Mouse (Mus musculus) limb, embryonic 10.5 days (tissue): ENCODE results near the gene Snrpf. TPM values are rescaled to one million over a fixed set of nuclear protein-coding genes. Genes with fewer than 3 reads are reported as not detected.

Experiments used
- DNase-seq: peaks from one replicate; pipeline ENCODE4 v3.0.0-alpha.2; 2017; ENCODE audit warnings: low spot score
- H3K27ac ChIP-seq: fragments of 300-500 bp; sonication (generic); 2 replicates; pipeline ENCODE4 v1.5.1; 2016; ENCODE audit warnings: mild to moderate bottlenecking
- H3K27me3 ChIP-seq: fragments of 300-500 bp; sonication (generic); 2 replicates; pipeline ENCODE4 v1.6.1; 2016; ENCODE audit warnings: low read depth, mild to moderate bottlenecking; ENCODE audit not compliant: poor library complexity, severe bottlenecking
- H3K36me3 ChIP-seq: fragments of 300-500 bp; sonication (generic); 2 replicates; pipeline ENCODE4 v1.6.1; 2016; ENCODE audit warnings: mild to moderate bottlenecking, moderate library complexity
- H3K4me1 ChIP-seq: fragments of 300-500 bp; sonication (generic); 2 replicates; pipeline ENCODE4 v1.6.1; 2016
- H3K4me3 ChIP-seq: fragments of 300-500 bp; sonication (generic); 2 replicates; pipeline ENCODE4 v1.5.1; 2016; ENCODE audit warnings: mild to moderate bottlenecking, moderate library complexity
- H3K9me3 ChIP-seq: fragments of 300-500 bp; sonication (generic); replicated peaks from 2 replicates; pipeline ENCODE4 v1.6.1; 2016; ENCODE audit warnings: mild to moderate bottlenecking
- WGBS: fragments of 180-500 bp; shearing (Covaris S2); methylation state at CpG from one replicate; pipeline ENCODE4 v1.1.7; 2016; 5-methylcytosine and 5-hydroxymethylcytosine counted together
- polyA plus RNA-seq: library from polyadenylated mRNA; unstranded; fragments of >200 nt; fragmentation: Nextera tagmentation; extraction: Ambion mirVana; gene quantifications from 2 replicates; pipeline ENCODE4 v1.2.1, GENCODE M21; 2016

Snrpf gene
- 192 and 220 TPM in 2 replicates for polyA plus RNA-seq

DNA sequence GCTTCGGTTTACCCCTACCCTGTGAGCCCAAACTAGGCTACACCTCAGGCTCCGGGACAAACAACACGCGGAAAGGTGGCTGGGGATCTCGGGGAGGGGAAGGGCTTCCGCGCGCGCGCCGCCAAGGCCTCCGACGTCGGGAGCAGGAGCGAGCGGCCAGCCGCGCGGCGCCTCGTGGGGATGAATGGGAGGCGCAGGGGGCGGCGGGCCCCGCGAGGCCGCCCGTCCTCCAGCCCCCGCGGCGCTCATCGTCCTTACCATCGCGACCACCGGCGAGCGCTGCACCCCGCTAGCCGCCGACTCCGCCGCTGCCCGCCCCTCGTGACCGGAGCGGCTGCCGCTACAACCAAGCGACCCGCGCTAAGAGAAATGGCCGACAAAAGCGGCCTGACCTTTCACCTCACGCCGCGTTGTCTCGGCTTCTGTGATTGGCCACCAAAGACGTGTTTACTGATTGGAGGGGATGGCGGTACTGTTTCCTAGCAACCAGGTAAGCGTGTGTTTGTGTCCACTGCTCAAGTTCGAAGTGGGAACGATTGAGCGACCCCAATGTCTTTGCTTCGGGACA, at the start of gene Snrpf:
Snrpf (minus strand) TSS at position 426 of the 568 bp plus-strand sequence.
- H3K27me3 ChIP-seq = no peaks in the 10 kb centered on the region
- peak within 1 kb of the TSS; percentile 86 for H3K4me3 ChIP-seq
- H3K27ac ChIP-seq = peak within 1 kb of the TSS; percentile 94
- H3K36me3 ChIP-seq = peaks cover 36% of the 10 kb centered on the region
- under 1% methylated on average over 57 of the region's 63 CpGs for WGBS
- H3K4me1 ChIP-seq = peaks cover 15% of the 10 kb centered on the region
- H3K9me3 ChIP-seq = no peaks in the 10 kb centered on the region
- DNase-seq = peak; percentile 95

DNA sequence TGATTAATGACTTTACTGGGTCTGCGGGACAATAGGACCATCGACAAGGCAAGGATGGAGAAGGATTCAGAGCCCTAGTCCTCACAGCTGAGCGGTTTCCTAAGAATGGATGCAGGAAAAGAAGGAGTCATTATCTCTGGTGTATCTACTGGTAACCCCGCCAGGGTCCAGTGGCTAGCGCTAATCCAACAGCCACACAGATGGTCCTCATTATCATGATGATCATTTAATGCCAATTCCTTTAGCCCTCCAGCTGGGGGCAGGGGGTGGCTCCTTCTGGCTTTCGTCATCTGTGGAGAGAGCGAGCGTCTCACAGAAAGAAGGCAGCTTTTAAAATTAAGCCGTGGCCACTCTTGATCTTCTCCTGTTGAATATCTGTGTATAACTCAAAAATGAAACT, 46.4 kb upstream of the Snrpf start:
- H3K27ac ChIP-seq = no peak overlapping the region
- H3K4me1 ChIP-seq = peaks cover 20% of the 10 kb centered on the region
- WGBS = 15% methylated on average over 9 of the region's 9 CpGs
- DNase-seq = peak; percentile 42
- no peaks in the 10 kb centered on the region for H3K9me3 ChIP-seq
- H3K4me3 ChIP-seq = no peak overlapping the region
- no peaks in the 10 kb centered on the region for H3K36me3 ChIP-seq
- H3K27me3 ChIP-seq = peaks cover 30% of the 10 kb centered on the region

DNA sequence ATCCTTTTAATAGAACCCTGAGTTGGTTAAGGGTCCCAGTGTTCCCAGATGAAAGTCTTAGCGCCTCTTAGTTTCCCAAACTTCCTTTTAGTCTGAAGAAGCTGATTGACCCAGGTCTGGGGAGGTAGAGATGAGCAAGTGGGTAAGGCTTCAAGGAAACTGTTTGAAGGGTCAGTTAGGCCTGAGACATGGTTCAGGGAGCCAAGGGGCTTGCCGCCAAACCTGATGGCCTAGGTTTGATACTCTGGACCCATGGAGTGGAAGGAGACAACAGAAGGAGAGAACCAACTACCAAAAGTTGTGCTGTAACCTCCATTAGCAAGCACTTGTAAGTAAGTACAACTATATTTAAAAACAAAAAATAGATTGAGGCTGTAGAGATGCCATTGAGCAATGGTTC, 44.5 kb upstream of the Snrpf start:
- H3K36me3 ChIP-seq = no peaks in the 10 kb centered on the region

DNA sequence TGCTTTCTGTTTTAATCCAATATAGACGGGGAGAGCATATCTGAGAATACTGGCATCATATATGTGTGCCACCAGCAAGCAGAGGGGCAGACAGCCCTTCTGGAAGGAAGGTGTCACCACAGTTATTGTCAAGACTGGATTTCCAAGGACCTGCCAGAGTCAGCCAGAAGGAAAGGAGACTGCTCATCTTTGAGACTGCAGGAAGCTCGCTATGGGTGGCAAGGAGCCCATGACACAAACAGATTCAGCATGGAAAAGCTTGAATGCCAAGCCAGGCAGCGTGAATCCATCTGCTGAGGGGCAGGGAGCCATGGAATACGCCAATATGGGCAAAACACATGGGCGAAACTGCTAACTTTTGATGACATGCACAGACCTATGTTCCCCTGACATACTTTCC, 44.1 kb upstream of the Snrpf start:
- H3K4me1 ChIP-seq = peaks cover 12% of the 10 kb centered on the region
- H3K27ac ChIP-seq = no peak overlapping the region
- DNase-seq = no peak
- no peaks in the 10 kb centered on the region for H3K36me3 ChIP-seq
- H3K9me3 ChIP-seq = no peaks in the 10 kb centered on the region
- WGBS = 92% methylated on average over 5 of the region's 5 CpGs
- H3K27me3 ChIP-seq = peaks cover 8% of the 10 kb centered on the region; the same call in 1 of the 2 replicates
- no peak overlapping the region for H3K4me3 ChIP-seq

More for the DNA sequence above, 44.5 kb upstream of the Snrpf start:
- peaks cover 12% of the 10 kb centered on the region for H3K4me1 ChIP-seq
- no peaks in the 10 kb centered on the region for H3K9me3 ChIP-seq
- WGBS = 94% methylated on average over 2 of the region's 2 CpGs
- no peak overlapping the region for H3K4me3 ChIP-seq
- no peak for DNase-seq
- no peak overlapping the region for H3K27ac ChIP-seq
- peaks cover 12% of the 10 kb centered on the region for H3K27me3 ChIP-seq

DNA sequence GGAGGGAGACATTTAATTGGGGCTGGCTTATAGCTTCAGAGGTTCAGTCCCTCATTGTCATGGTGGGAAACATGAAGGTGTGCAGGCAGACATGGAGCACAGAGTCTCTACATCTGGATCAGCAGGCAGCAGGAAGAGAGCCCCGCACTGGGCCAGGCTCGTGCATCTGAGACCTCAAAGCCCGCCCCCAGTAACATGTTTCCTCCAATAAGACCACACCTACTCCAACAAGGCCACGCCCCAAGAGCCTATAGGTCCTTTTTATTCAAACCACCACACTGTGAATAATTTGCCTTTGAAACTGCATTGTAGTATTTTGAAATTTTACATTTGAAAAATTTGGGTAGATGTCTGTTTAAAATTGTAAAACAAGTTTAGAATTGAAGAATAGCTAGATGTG, 42.6 kb upstream of the Snrpf start:
- Histone ChIP-seq H3K4me3 (no peak overlapping the region), H3K36me3 (no peaks in the 10 kb centered on the region), H3K9me3 (no peaks in the 10 kb centered on the region), H3K4me1 (peaks cover 12% of the 10 kb centered on the region), H3K27me3 (0 out of 2 replicates have a peak, but pooled peaks cover 3% of the 10 kb centered on the region), H3K27ac (no peak overlapping the region)
- 77% methylated on average over 4 of the region's 4 CpGs for WGBS
- DNase-seq = no peak

DNA sequence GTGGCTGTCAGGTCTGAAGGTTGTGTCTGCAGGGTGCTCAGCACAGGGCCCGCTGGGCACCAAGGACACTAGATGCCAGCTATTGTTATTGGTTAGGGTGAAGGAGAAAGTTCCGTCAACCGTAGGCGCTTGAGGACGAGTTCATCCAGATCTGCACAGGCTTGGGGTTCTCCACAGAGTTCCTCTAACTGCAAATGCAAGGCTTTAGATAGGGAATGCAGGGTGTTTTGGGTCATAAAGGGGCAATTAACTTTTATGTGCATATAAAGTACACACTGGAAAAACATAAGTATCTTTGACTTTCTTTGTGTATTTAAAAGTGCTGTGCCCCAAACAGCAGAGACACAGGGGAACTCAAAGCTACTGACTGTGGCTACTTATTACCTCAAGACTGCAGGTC, 40.8 kb upstream of the Snrpf start:
- H3K9me3 ChIP-seq = no peaks in the 10 kb centered on the region
- no peak overlapping the region for H3K27ac ChIP-seq
- H3K27me3 ChIP-seq = no peaks in the 10 kb centered on the region
- H3K4me1 ChIP-seq = no peaks in the 10 kb centered on the region
- no peak overlapping the region for H3K4me3 ChIP-seq
- H3K36me3 ChIP-seq = no peaks in the 10 kb centered on the region
- WGBS = 90% methylated on average over 5 of the region's 5 CpGs
- DNase-seq = no peak

DNA sequence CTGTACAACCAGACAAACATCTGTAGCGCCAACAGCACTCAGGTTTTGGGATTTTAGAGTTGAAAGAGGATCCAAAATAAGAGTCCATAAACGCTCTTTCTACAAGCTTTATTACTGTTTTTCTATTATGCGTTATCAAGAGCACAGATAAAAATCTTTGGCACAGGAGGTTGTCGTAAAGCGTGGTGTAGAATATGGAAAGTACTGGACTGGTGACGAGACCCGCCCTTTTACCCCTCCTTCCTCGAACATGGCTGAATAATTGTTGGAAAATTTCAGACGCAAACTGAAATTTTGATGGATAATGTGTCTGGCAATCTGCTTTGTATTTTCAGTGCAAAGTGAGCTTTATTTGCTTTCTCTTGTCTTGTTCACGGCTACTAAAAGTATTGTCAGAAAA, 34.6 kb upstream of the Snrpf start:
- Histone ChIP-seq H3K9me3 (no peaks in the 10 kb centered on the region), H3K36me3 (no peaks in the 10 kb centered on the region), H3K4me1 (no peaks in the 10 kb centered on the region), H3K27me3 (no peaks in the 10 kb centered on the region), H3K4me3 (no peak overlapping the region), H3K27ac (no peak overlapping the region)
- 89% methylated on average over 10 of the region's 10 CpGs for WGBS
- DNase-seq = no peak

DNA sequence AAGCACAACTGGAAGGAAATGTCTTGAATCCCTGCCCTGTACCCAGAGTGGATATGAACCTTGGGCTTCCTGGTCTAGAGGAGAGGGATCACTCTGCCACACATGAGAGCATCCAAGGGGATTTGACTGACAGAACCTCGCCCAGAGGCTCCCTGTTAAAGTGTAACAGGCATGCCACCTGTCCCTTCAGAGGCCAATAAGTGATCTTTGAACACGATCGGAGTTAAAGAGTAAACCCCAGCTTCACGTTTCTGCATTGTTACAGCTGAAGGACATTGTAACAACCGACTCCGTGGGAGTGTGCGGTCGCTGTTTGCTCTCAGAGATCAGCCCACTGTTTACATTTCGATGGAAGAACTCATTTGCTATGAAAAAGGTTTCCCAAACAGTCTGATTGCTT, 34.2 kb upstream of the Snrpf start:
- Histone ChIP-seq H3K27ac (no peak overlapping the region), H3K27me3 (no peaks in the 10 kb centered on the region), H3K4me1 (no peaks in the 10 kb centered on the region), H3K36me3 (no peaks in the 10 kb centered on the region), H3K9me3 (no peaks in the 10 kb centered on the region), H3K4me3 (no peak overlapping the region)
- 72% methylated on average over 9 of the region's 9 CpGs for WGBS
- DNase-seq = no peak

DNA sequence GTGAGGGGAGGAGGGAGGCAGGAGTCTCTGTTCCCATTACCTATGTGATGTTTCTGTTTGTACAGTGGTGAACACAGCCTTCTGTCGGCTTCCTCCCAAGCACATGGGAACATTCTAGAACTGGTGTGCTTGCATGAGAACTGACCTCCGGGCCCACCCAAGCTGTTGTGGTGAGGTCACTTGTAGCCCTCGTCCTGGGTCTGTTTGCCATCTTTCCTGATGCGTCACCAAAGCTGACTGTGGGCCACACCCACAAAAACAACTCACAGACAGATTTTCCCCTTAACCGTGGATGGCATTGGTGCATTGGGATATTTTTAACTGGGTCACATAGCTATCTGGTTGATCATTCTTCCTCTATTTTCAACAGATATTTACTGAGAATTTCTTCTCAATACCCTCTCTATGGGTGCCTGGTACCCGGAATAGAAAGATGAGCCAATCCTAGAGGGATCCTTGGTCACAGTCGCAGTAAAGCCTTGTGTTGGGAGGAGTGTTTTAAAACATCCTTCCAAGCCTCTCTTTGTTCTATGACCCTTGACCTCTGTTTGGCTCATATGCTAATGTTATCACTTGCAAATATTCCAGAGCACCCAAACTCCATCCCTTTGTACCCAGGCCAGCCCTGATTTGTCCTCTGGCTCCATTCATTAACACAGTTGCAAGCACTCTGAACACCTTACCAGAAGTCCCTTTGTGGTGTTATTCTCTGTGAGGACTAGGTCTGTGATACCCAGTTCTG, 31.1 kb upstream of the Snrpf start:
- no peak for DNase-seq
- no peak overlapping the region for H3K4me3 ChIP-seq
- no peak overlapping the region for H3K27ac ChIP-seq
- no peaks in the 10 kb centered on the region for H3K27me3 ChIP-seq
- H3K36me3 ChIP-seq = no peaks in the 10 kb centered on the region
- H3K9me3 ChIP-seq = no peaks in the 10 kb centered on the region
- H3K4me1 ChIP-seq = no peaks in the 10 kb centered on the region
- 68% methylated on average over 7 of the region's 7 CpGs for WGBS

DNA sequence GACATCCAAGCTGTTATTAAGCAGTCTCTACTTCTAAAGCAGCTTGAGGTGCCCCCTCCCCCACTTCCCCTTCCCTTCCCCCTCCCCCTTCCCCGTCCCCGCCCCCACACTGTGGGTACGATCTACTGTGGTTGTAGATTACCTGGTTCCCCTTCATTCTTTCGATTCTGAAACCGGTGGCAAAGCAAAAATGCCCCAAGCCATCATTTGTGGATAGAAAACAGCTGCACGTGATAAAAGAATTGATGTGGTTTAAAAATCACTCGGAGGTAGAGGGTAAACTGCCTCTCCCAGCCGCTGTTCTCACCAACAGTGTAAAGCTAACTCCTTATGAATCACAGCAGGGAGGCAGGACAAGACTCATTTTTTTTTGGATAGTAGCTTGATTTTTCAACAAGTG, 25.3 kb upstream of the Snrpf start:
- Histone ChIP-seq H3K27ac (no peak overlapping the region), H3K27me3 (no peaks in the 10 kb centered on the region), H3K4me3 (no peak overlapping the region), H3K4me1 (no peaks in the 10 kb centered on the region), H3K36me3 (no peaks in the 10 kb centered on the region), H3K9me3 (no peaks in the 10 kb centered on the region)
- no peak for DNase-seq
- WGBS = 71% methylated on average over 8 of the region's 8 CpGs

DNA sequence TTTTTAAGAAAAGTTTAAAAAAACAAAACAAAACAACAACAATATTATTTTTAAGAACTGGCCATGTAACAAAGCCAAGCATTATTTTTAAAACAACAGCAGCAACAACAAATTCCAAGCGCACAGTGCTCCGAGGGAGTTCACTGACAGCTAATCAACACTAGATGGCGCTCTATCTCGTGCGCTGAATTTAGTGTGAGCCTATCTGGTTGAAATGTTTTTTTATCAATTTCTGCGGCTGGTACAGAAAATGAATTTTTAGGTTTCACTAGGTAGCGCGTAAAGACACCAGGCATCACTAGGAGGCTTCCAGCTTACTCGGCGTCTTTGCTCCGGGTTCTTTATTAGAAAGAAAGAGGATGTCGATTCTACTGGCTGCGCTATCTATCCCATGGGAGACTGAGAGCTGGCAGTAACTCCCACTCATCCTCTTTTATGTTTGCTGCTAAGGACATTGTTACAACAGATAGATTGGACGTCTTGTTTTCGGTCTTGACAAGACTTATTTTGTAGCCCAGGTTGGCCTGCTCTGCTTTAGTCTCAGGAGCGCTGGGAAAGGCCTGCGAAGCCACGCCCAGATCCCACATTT, 22.0 kb upstream of the Snrpf start:
- no peaks in the 10 kb centered on the region for H3K4me1 ChIP-seq
- H3K36me3 ChIP-seq = no peaks in the 10 kb centered on the region
- no peaks in the 10 kb centered on the region for H3K9me3 ChIP-seq
- 55% methylated on average over 18 of the region's 18 CpGs for WGBS
- no peaks in the 10 kb centered on the region for H3K27me3 ChIP-seq
- H3K4me3 ChIP-seq = no peak overlapping the region
- peak; percentile 57 for DNase-seq
- H3K27ac ChIP-seq = no peak overlapping the region

DNA sequence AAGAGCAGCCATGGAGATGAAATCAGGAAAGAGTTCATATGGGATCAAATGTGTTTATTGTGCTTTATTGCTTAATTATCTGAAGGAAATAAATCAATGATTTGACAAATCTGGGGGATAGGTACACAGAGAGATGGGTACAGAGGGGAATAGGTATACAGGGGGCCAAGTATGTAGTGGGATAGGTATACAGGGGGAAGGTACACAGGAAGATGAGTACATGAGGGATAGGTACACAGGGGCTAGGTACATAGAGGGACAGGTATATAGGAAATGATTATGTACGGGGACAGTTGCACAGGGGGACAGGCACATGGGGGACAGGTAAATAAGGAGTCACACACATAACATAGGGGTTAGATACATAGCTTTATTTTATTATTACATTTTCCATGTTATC, 21.4 kb upstream of the Snrpf start:
- Histone ChIP-seq H3K27ac (no peak overlapping the region), H3K27me3 (no peaks in the 10 kb centered on the region), H3K4me3 (no peak overlapping the region), H3K36me3 (no peaks in the 10 kb centered on the region), H3K4me1 (no peaks in the 10 kb centered on the region), H3K9me3 (no peaks in the 10 kb centered on the region)
- WGBS = 92% methylated on average over 1 of the region's 1 CpGs
- no peak for DNase-seq

DNA sequence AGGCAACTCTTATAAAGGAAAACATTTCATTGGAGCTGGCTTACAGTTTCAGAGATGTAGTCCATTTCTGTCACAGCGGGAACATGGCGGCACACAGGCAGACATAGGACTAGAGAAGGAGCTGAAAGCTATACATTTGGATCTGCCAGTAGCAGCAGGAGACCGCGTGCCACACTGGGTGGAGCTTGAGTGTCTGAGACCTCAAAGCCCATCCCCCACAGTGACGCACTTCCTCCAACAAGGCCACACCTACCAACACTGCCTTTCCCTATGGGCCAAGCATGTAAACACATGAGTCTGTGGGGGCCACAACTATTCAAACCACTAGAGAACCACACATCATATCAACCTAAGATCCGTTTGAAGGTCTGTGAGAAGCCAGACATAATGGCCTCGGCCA, 19.7 kb upstream of the Snrpf start:
- 92% methylated on average over 7 of the region's 7 CpGs for WGBS
- H3K4me3 ChIP-seq = no peak overlapping the region

More for the DNA sequence above, 19.7 kb upstream of the Snrpf start:
- DNase-seq = no peak
- no peaks in the 10 kb centered on the region for H3K4me1 ChIP-seq
- H3K9me3 ChIP-seq = no peaks in the 10 kb centered on the region
- no peak overlapping the region for H3K27ac ChIP-seq
- no peaks in the 10 kb centered on the region for H3K36me3 ChIP-seq
- H3K27me3 ChIP-seq = no peaks in the 10 kb centered on the region
